Mouse (Mus musculus) hindbrain, embryonic 14.5 days (tissue): ENCODE data around the gene Swi5. TPM values are rescaled to one million over a fixed set of nuclear protein-coding genes. Genes with fewer than 3 reads are reported as not detected.

Experiments
- ATAC-seq: fragments of 200-750 bp; cut with Nextera tagmentation; 2 replicates; pipeline ENCODE4 v1.8.0; 2017; ENCODE audit warnings: moderate number of reproducible peaks, mild to moderate bottlenecking, moderate TSS enrichment, moderate library complexity; ENCODE audit not compliant: low FRiP score
- DNase-seq: peaks from one replicate; pipeline ENCODE4 v3.0.0-alpha.2; 2015; ENCODE audit warnings: low spot score
- H3K27ac ChIP-seq: fragments of 300-500 bp; sonication (generic); 2 replicates; pipeline ENCODE4 v1.5.1; 2014; ENCODE audit warnings: mild to moderate bottlenecking, moderate library complexity
- H3K27me3 ChIP-seq: fragments of 300-500 bp; sonication (generic); 2 replicates; pipeline ENCODE4 v1.6.1; 2014; ENCODE audit warnings: mild to moderate bottlenecking, low read length, mixed read lengths; ENCODE audit not compliant: control insufficient read depth, insufficient read depth
- H3K36me3 ChIP-seq: fragments of 300-500 bp; sonication (generic); replicated peaks from 2 replicates; pipeline ENCODE4 v1.6.1; 2014; ENCODE audit not compliant: control insufficient read depth, insufficient read depth
- H3K4me1 ChIP-seq: fragments of 300-500 bp; sonication (generic); replicated peaks from 2 replicates; pipeline ENCODE4 v1.6.1; 2014; ENCODE audit warnings: antibody characterized with exemption, low read length, mixed read lengths; ENCODE audit not compliant: control insufficient read depth, insufficient read depth
- H3K4me2 ChIP-seq: fragments of 300-500 bp; sonication (generic); replicated peaks from 2 replicates; pipeline ENCODE4 v1.6.1; 2014; ENCODE audit warnings: mild to moderate bottlenecking, moderate library complexity
- H3K4me3 ChIP-seq: fragments of 300-500 bp; sonication (generic); replicated peaks from 2 replicates; pipeline ENCODE4 v1.5.1; 2014; ENCODE audit warnings: mild to moderate bottlenecking, low read length
- H3K9ac ChIP-seq: fragments of 300-500 bp; sonication (generic); 2 replicates; pipeline ENCODE4 v1.6.1; 2014
- H3K9me3 ChIP-seq: fragments of 300-500 bp; sonication (generic); 2 replicates; pipeline ENCODE4 v1.6.1; 2016; ENCODE audit warnings: low read length; ENCODE audit not compliant: control insufficient read depth
- WGBS: fragments of 180-500 bp; shearing (Covaris S2); extraction: QIAGEN DNeasy Blood & Tissue Kit; methylation state at CpG from one replicate; pipeline ENCODE4 v1.1.7; 2014; 5-methylcytosine and 5-hydroxymethylcytosine counted together
- polyA plus RNA-seq: library from polyadenylated mRNA; unstranded; fragments of >200 nt; fragmentation: Nextera tagmentation; extraction: Ambion mirVana; gene quantifications from 2 replicates; pipeline ENCODE4 v1.2.1, GENCODE M21; 2014

The Swi5 gene
- polyA plus RNA-seq, 1 experiment from 2014 or later: 192 TPM

GRCm38 (mm10) chr2:32283986-32284385 lies 3.9 kb downstream of the Swi5 start:
- peaks cover 66% of the 10 kb centered on the region for H3K36me3 ChIP-seq

GRCm38 (mm10) chr2:32282727-32283126 lies 5.1 kb downstream of the Swi5 start:
- Histone ChIP-seq H3K4me3 (no peak overlapping the region), H3K9me3 (no peaks in the 10 kb centered on the region), H3K4me1 (peaks cover 8% of the 10 kb centered on the region), H3K27me3 (no peaks in the 10 kb centered on the region), H3K27ac (no peak overlapping the region), H3K9ac (no peak overlapping the region), H3K4me2 (no peak overlapping the region), H3K36me3 (peaks cover 79% of the 10 kb centered on the region)
- 88% methylated on average over 1 of the region's 1 CpGs for WGBS
- DNase-seq: peak; percentile 54
- no peak for ATAC-seq

More at GRCm38 (mm10) chr2:32283986-32284385, 3.9 kb downstream of the Swi5 start:
- Histone ChIP-seq H3K4me2 (no peak overlapping the region), H3K9ac (no peak overlapping the region), H3K27ac (no peak overlapping the region), H3K27me3 (no peaks in the 10 kb centered on the region), H3K4me1 (peaks cover 12% of the 10 kb centered on the region), H3K9me3 (no peaks in the 10 kb centered on the region), H3K4me3 (no peak overlapping the region)
- DNase-seq (no peak), ATAC-seq (no peak)
- WGBS: 93% methylated on average over 3 of the region's 3 CpGs

- Histone ChIP-seq H3K9me3 (no peaks in the 10 kb centered on the region), H3K36me3 (peaks cover 83% of the 10 kb centered on the region), H3K27ac (no peak overlapping the region), H3K9ac (no peak overlapping the region), H3K4me3 (no peak overlapping the region), H3K4me2 (no peak overlapping the region), H3K4me1 (peaks cover 8% of the 10 kb centered on the region), H3K27me3 (no peaks in the 10 kb centered on the region)
- DNase-seq (no peak), ATAC-seq (no peak)
- 94% methylated on average over 2 of the region's 2 CpGs for WGBS
These were observed 5.6 kb downstream of the Swi5 start for GRCm38 (mm10) chr2:32282289-32282688.

- no peak overlapping the region for H3K4me3 ChIP-seq
- 77% methylated on average over 3 of the region's 3 CpGs for WGBS
- no peak for DNase-seq
- no peak overlapping the region for H3K27ac ChIP-seq
- H3K4me1 ChIP-seq: no peaks in the 10 kb centered on the region
- H3K9me3 ChIP-seq: no peaks in the 10 kb centered on the region
- no peak overlapping the region for H3K4me2 ChIP-seq
- no peak for ATAC-seq
- no peak overlapping the region for H3K9ac ChIP-seq
- H3K27me3 ChIP-seq: no peaks in the 10 kb centered on the region
- H3K36me3 ChIP-seq: peaks cover 42% of the 10 kb centered on the region
These were observed 12.1 kb downstream of the Swi5 start for GRCm38 (mm10) chr2:32275823-32276222.

- ATAC-seq: no peak
- Histone ChIP-seq H3K27me3 (no peaks in the 10 kb centered on the region), H3K36me3 (peaks cover 33% of the 10 kb centered on the region), H3K9me3 (no peaks in the 10 kb centered on the region), H3K4me1 (peaks cover 8% of the 10 kb centered on the region), H3K4me3 (peak overlapping the region; percentile 84; the same call in 1 of the 2 replicates), H3K27ac (no peak overlapping the region), H3K4me2 (peak overlapping the region; percentile 90; the same call in 1 of the 2 replicates), H3K9ac (no peak overlapping the region)
- DNase-seq: peak; percentile 52
- 30% methylated on average over 4 of the region's 4 CpGs for WGBS
These were observed 27.2 kb downstream of the Swi5 start for GRCm38 (mm10) chr2:32260635-32261034.

GRCm38 (mm10) chr2:32259657-32260417 lies 28.0 kb downstream of the Swi5 start, which contains the start of gene Uck1:
Gene Uck1 (minus strand): TSS chr2:32260159.
- Histone ChIP-seq H3K4me3 (peak within 1 kb of the TSS; percentile 84), H3K9me3 (no peaks in the 10 kb centered on the region), H3K4me1 (peaks cover 8% of the 10 kb centered on the region), H3K27me3 (no peaks in the 10 kb centered on the region), H3K27ac (peak within 1 kb of the TSS; percentile 51; the same call in 1 of the 2 replicates), H3K4me2 (peak within 1 kb of the TSS; percentile 90), H3K9ac (peak within 1 kb of the TSS; percentile 92), H3K36me3 (peaks cover 36% of the 10 kb centered on the region)
- DNase-seq: peak; percentile 87
- peak; percentile 91 for ATAC-seq
- 2% methylated on average over 57 of the region's 59 CpGs for WGBS

GRCm38 (mm10) chr2:32258887-32259533 lies 28.9 kb downstream of the Swi5 start:
- no peaks in the 10 kb centered on the region for H3K9me3 ChIP-seq
- no peak for ATAC-seq
- H3K4me2 ChIP-seq: peak overlapping the region; percentile 90
- H3K27me3 ChIP-seq: no peaks in the 10 kb centered on the region
- peaks cover 8% of the 10 kb centered on the region for H3K4me1 ChIP-seq
- WGBS: 61% methylated on average over 6 of the region's 6 CpGs
- no peak for DNase-seq
- no peak overlapping the region for H3K27ac ChIP-seq
- peak overlapping the region; percentile 84 for H3K4me3 ChIP-seq
- H3K36me3 ChIP-seq: peaks cover 44% of the 10 kb centered on the region
- peak overlapping the region; percentile 92 for H3K9ac ChIP-seq

- H3K4me1 ChIP-seq: peaks cover 8% of the 10 kb centered on the region
- no peak overlapping the region for H3K4me3 ChIP-seq
- no peak for DNase-seq
- ATAC-seq: no peak
- no peaks in the 10 kb centered on the region for H3K9me3 ChIP-seq
- no peak overlapping the region for H3K9ac ChIP-seq
- peaks cover 72% of the 10 kb centered on the region for H3K36me3 ChIP-seq
- H3K4me2 ChIP-seq: no peak overlapping the region
- WGBS: 95% methylated on average over 11 of the region's 11 CpGs
- H3K27ac ChIP-seq: no peak overlapping the region
- H3K27me3 ChIP-seq: no peaks in the 10 kb centered on the region
These were observed 31.6 kb downstream of the Swi5 start for GRCm38 (mm10) chr2:32256273-32256672.

GRCm38 (mm10) chr2:32254563-32254962 lies 33.3 kb downstream of the Swi5 start:
- no peak overlapping the region for H3K4me2 ChIP-seq
- H3K27ac ChIP-seq: no peak overlapping the region
- no peaks in the 10 kb centered on the region for H3K27me3 ChIP-seq
- H3K36me3 ChIP-seq: peaks cover 87% of the 10 kb centered on the region
- no peak overlapping the region for H3K4me3 ChIP-seq
- DNase-seq: no peak
- WGBS: 91% methylated on average over 5 of the region's 5 CpGs
- H3K4me1 ChIP-seq: peaks cover 8% of the 10 kb centered on the region
- no peak for ATAC-seq
- H3K9ac ChIP-seq: no peak overlapping the region
- no peaks in the 10 kb centered on the region for H3K9me3 ChIP-seq
